Mouse (Mus musculus) liver, embryonic 12.5 days (tissue): Measurements from ENCODE around the gene Carmil2. TPM values are rescaled to one million over a fixed set of nuclear protein-coding genes. Genes with fewer than 3 reads are reported as not detected.

Experiments
- ATAC-seq: fragments of 200-750 bp; cut with Nextera tagmentation; 2 replicates; pipeline ENCODE4 v1.8.0; 2017; ENCODE audit warnings: moderate number of reproducible peaks, mild to moderate bottlenecking, moderate library complexity
- H3K27ac ChIP-seq: fragments of 300-500 bp; sonication (generic); 2 replicates; pipeline ENCODE4 v1.5.1; 2016; ENCODE audit warnings: mild to moderate bottlenecking
- H3K27me3 ChIP-seq: fragments of 300-500 bp; sonication (generic); replicated peaks from 2 replicates; pipeline ENCODE4 v1.6.1; 2016; ENCODE audit warnings: mild to moderate bottlenecking, moderate library complexity
- H3K36me3 ChIP-seq: fragments of 300-500 bp; sonication (generic); 2 replicates; pipeline ENCODE4 v1.6.1; 2016; ENCODE audit warnings: mild to moderate bottlenecking, moderate library complexity
- H3K4me1 ChIP-seq: fragments of 300-500 bp; sonication (generic); 2 replicates; pipeline ENCODE4 v1.6.1; 2016
- H3K4me2 ChIP-seq: fragments of 300-500 bp; sonication (generic); 2 replicates; pipeline ENCODE4 v1.6.1; 2016; ENCODE audit warnings: mild to moderate bottlenecking, moderate library complexity
- H3K4me3 ChIP-seq: fragments of 300-500 bp; sonication (generic); 2 replicates; pipeline ENCODE4 v1.5.1; 2016; ENCODE audit warnings: mild to moderate bottlenecking, moderate library complexity
- H3K9ac ChIP-seq: fragments of 300-500 bp; sonication (generic); 2 replicates; pipeline ENCODE4 v1.6.1; 2016; ENCODE audit warnings: mild to moderate bottlenecking, moderate library complexity
- H3K9me3 ChIP-seq: fragments of 300-500 bp; sonication (generic); replicated peaks from 2 replicates; pipeline ENCODE4 v1.6.1; 2016; ENCODE audit warnings: mild to moderate bottlenecking, moderate library complexity
- WGBS: fragments of 180-500 bp; shearing (Covaris S2); methylation state at CpG from one replicate; pipeline ENCODE4 v1.1.7; 2016; ENCODE audit not compliant: insufficient replicate concordance; 5-methylcytosine and 5-hydroxymethylcytosine counted together
- polyA plus RNA-seq: library from polyadenylated mRNA; unstranded; fragments of >200 nt; fragmentation: Nextera tagmentation; extraction: Ambion mirVana; gene quantifications from 2 replicates; pipeline ENCODE4 v1.2.1, GENCODE M21; 2016

Carmil2 gene
- polyA plus RNA-seq, 1 experiment from 2014 or later: 0.86 TPM

- Histone ChIP-seq H3K36me3 (no peaks in the 10 kb centered on the region), H3K9ac (no peak overlapping the region), H3K4me3 (no peak overlapping the region), H3K9me3 (no peaks in the 10 kb centered on the region), H3K27ac (no peak overlapping the region), H3K4me2 (no peak overlapping the region), H3K27me3 (no peaks in the 10 kb centered on the region), H3K4me1 (peaks cover 28% of the 10 kb centered on the region)
- WGBS: 61% methylated on average over 4 of the region's 4 CpGs
- no peak for ATAC-seq
Observed at GRCm38 (mm10) chr8:105743301-105743700, 57.2 kb downstream of the Carmil2 start.

Other genes with a start within 250 kb of the Carmil2 start
- 1.2 and 1.4 TPM in 2 replicates for gene Tppp3, start 214.7 kb upstream of the Carmil2 start, polyA plus RNA-seq
- 4.0 and 4.6 TPM in 2 replicates for gene Zdhhc1, start 189.4 kb upstream of the Carmil2 start, polyA plus RNA-seq
- 6.0 and 6.7 TPM in 2 replicates for gene Hsd11b2, start 167.5 kb upstream of the Carmil2 start, polyA plus RNA-seq
- gene Atp6v0d1, start 120.2 kb upstream of the Carmil2 start, polyA plus RNA-seq: 47.2 and 51.0 TPM in 2 replicates
- gene Ripor1, start 81.0 kb upstream of the Carmil2 start, polyA plus RNA-seq: 14.1 and 14.5 TPM in 2 replicates
- gene Ctcf, start 49.7 kb upstream of the Carmil2 start, polyA plus RNA-seq: 89.0 and 93.5 TPM in 2 replicates
- 0.22 TPM in 1 of 2 replicates, not detected in the other for gene Agrp, start 48.9 kb upstream of the Carmil2 start, polyA plus RNA-seq
- gene Acd, start 14.8 kb downstream of the Carmil2 start, polyA plus RNA-seq: 32.3 and 34.1 TPM in 2 replicates
- gene Pard6a, start 14.9 kb downstream of the Carmil2 start, polyA plus RNA-seq: 9.2 and 10.8 TPM in 2 replicates
- gene 4933405L10Rik, start 21.4 kb downstream of the Carmil2 start, polyA plus RNA-seq: 0.23 TPM in 1 of 2 replicates, not detected in the other
- gene Enkd1, start 21.9 kb downstream of the Carmil2 start, polyA plus RNA-seq: 11.2 and 12.4 TPM in 2 replicates
- 4.5 and 5.1 TPM in 2 replicates for gene Gfod2, start 72.4 kb downstream of the Carmil2 start, polyA plus RNA-seq
- 37.7 and 37.8 TPM in 2 replicates for gene Ranbp10, start 141.1 kb downstream of the Carmil2 start, polyA plus RNA-seq
- 0.12 and 0.19 TPM in 2 replicates for gene Tsnaxip1, start 141.5 kb downstream of the Carmil2 start, polyA plus RNA-seq
- gene Cenpt, start 167.0 kb downstream of the Carmil2 start, polyA plus RNA-seq: 29.0 and 29.2 TPM in 2 replicates
- 53.0 and 53.2 TPM in 2 replicates for gene Thap11, start 168.9 kb downstream of the Carmil2 start, polyA plus RNA-seq
- 180 and 183 TPM in 2 replicates for gene Nutf2, start 174.3 kb downstream of the Carmil2 start, polyA plus RNA-seq
- gene Edc4, start 194.6 kb downstream of the Carmil2 start, polyA plus RNA-seq: 30.1 and 30.9 TPM in 2 replicates
- 0.29 TPM in 1 of 2 replicates, not detected in the other for gene Nrn1l, start 207.3 kb downstream of the Carmil2 start, polyA plus RNA-seq
- gene Pskh1, start 214.2 kb downstream of the Carmil2 start, polyA plus RNA-seq: 13.1 and 14.3 TPM in 2 replicates
- gene Ctrl, start 247.6 kb downstream of the Carmil2 start, polyA plus RNA-seq: 0.94 and 1.0 TPM in 2 replicates